Comparison of ENCODE assay signal across 8 mouse cellular contexts in genomic region chr15:25767777-25768176, GRCm38 (mm10).
DNase-seq lines count a peak whose midpoint lies in the region; ATAC-seq and TF ChIP-seq lines count a peak whose summit lies in the region.
"Had no signal": no experiment of that assay in that cellular context is flagged by ENCODE, and none has a peak within 500 bp of the region (broad histone marks: within the 10 kb centered on the region; RNA-seq: fewer than 3 reads in every experiment).

No protein-coding gene starts in this region.

- H3K36me3 ChIP-seq in kidney, postnatal 0 days (ENCODE audit: insufficient read depth, low read length), result 0 out of 2 replicates have a peak, but pooled peaks cover 12% of the 10 kb centered on the region
- no peaks in the 10 kb centered on the region for H3K36me3 ChIP-seq in heart, postnatal 0 days (replicated peaks; ENCODE audit: control insufficient read depth, insufficient read depth, low read length)
- H3K36me3 ChIP-seq: hindbrain, embryonic 12.5 days had no signal

- 0 out of 2 replicates have a peak overlapping the region, but pooled peaks have one; percentile 35 for H3K9ac ChIP-seq in kidney, postnatal 0 days (ENCODE audit: low read depth, low read length)
- no peak overlapping the region for H3K9ac ChIP-seq in heart, postnatal 0 days (replicated peaks; ENCODE audit: low read depth, low read length)
- H3K9ac ChIP-seq: hindbrain, embryonic 12.5 days had no signal

- no peak overlapping the region for H3K4me2 ChIP-seq in kidney, postnatal 0 days (ENCODE audit: low read length)
- no peak overlapping the region for H3K4me2 ChIP-seq in heart, postnatal 0 days (ENCODE audit: low read depth, low read length)
- H3K4me2 ChIP-seq: hindbrain, embryonic 12.5 days had no signal

- peaks cover 26% of the 10 kb centered on the region; the same call in 1 of the 2 replicates for H3K4me1 ChIP-seq in kidney, postnatal 0 days (replicated peaks; ENCODE audit: insufficient read depth, low read length)
- peaks cover 31% of the 10 kb centered on the region for H3K4me1 ChIP-seq in heart, postnatal 0 days (ENCODE audit: control insufficient read depth, insufficient read depth)

- no peaks in the 10 kb centered on the region for H3K9me3 ChIP-seq in kidney, postnatal 0 days (replicated peaks; ENCODE audit: low read length)
- H3K9me3 ChIP-seq in heart, postnatal 0 days (replicated peaks; ENCODE audit: control insufficient read depth, low read length), result no peaks in the 10 kb centered on the region
- H3K9me3 ChIP-seq: hindbrain, embryonic 12.5 days had no signal

- H3K4me3 ChIP-seq in kidney, postnatal 0 days (replicated peaks; ENCODE audit: low read depth, low read length), result no peak overlapping the region
- H3K4me3 ChIP-seq in heart, postnatal 0 days (ENCODE audit: low read depth, low read length), result no peak overlapping the region
- H3K4me3 ChIP-seq: hindbrain, embryonic 12.5 days had no signal

- 34% methylated on average over 6 of the region's 6 CpGs for WGBS in kidney, postnatal 0 days
- WGBS in heart, postnatal 0 days, result 18% methylated on average over 6 of the region's 6 CpGs

- TF ChIP-seq EP300 in heart, postnatal 0 days (IDR thresholded peaks at IDR 0.05; ENCODE audit: low read depth), result no peak

- peak overlapping the region; percentile 80 for H3K27ac ChIP-seq in kidney, postnatal 0 days
- peak overlapping the region; percentile 86 for H3K27ac ChIP-seq in heart, postnatal 0 days (ENCODE audit: low read depth)
- H3K27ac ChIP-seq: hindbrain, embryonic 12.5 days had no signal

- DNase-seq in kidney, postnatal 0 days (ENCODE audit: low spot score), result peak; percentile 85
- no peak for DNase-seq in kidney, adult 8-10 months
- peak; percentile 42 for DNase-seq in brain, adult 2 months (ENCODE audit: low read depth, low spot score)
- DNase-seq in heart, postnatal 0 days (ENCODE audit: low spot score), result peak; percentile 83
- DNase-seq in lung, postnatal 36 days, result peak; percentile 29
- no peak for DNase-seq in adrenal gland, adult 2 months
- DNase-seq in layer of hippocampus, postnatal 25 days (ENCODE audit: extremely low spot score in 1 of 2, low spot score in 1 of 2), result no peak

- TF ChIP-seq CTCF in kidney, postnatal 0 days (IDR thresholded peaks at IDR 0.05; ENCODE audit: low read depth), result no peak
- no peak for TF ChIP-seq CTCF in heart, postnatal 0 days (IDR thresholded peaks at IDR 0.05; ENCODE audit: low read depth)

- ATAC-seq in kidney, postnatal 0 days (replicated peaks; ENCODE audit: low FRiP score, low read depth), result no peak
- ATAC-seq in heart, postnatal 0 days (ENCODE audit: insufficient read depth, low read depth), result peak; percentile 68; the same call in 1 of the 2 replicates

- H3K27me3 ChIP-seq in kidney, postnatal 0 days (ENCODE audit: insufficient read depth, low read length), result no peaks in the 10 kb centered on the region
- H3K27me3 ChIP-seq in heart, postnatal 0 days (ENCODE audit: control insufficient read depth, insufficient read depth, low read length), result no peaks in the 10 kb centered on the region
- H3K27me3 ChIP-seq: hindbrain, embryonic 12.5 days had no signal

Comparison
In these comparisons a context has a peak if more than half of its experiments do, and no peak if none do; other contexts are left out.
1. DNase-seq: peak in kidney, postnatal 0 days (single experiment), brain, adult 2 months (single experiment), heart, postnatal 0 days (single experiment) and lung, postnatal 36 days (single experiment); none in kidney, adult 8-10 months (0 of 2), adrenal gland, adult 2 months (single experiment) and layer of hippocampus, postnatal 25 days (0 of 2).